In genomic region chr9:110226191-110226590, GRCm38 (mm10) we compare ENCODE assay signal across 29 mouse cellular contexts. TPM values are rescaled to one million over a fixed set of nuclear protein-coding genes. Genes with fewer than 3 reads are reported as not detected.
"Had no signal": no experiment of that assay in that cellular context is flagged by ENCODE, and none has a peak within 500 bp of the region (broad histone marks: within the 10 kb centered on the region; RNA-seq: fewer than 3 reads in every experiment).

No protein-coding gene starts in this region.

- H3K4me3 ChIP-seq: gastrocnemius, adult 2 months; heart, embryonic 10.5 days; heart, embryonic 12.5 days; hindbrain, embryonic 10.5 days; hindbrain, embryonic 12.5 days; intestine, embryonic 15.5 days; kidney, embryonic 15.5 days; limb, embryonic 13.5 days; limb, embryonic 15.5 days; liver, embryonic 12.5 days had no signal

- H3K9ac ChIP-seq: heart, embryonic 12.5 days; hindbrain, embryonic 12.5 days; hindbrain, embryonic 14.5 days; intestine, embryonic 15.5 days; kidney, embryonic 15.5 days; limb, embryonic 13.5 days; limb, embryonic 15.5 days; liver, embryonic 12.5 days; liver, embryonic 14.5 days had no signal

- H3K4me1 ChIP-seq: hindbrain, embryonic 10.5 days; hindbrain, embryonic 12.5 days; intestine, embryonic 15.5 days; kidney, embryonic 15.5 days; limb, embryonic 15.5 days; liver, embryonic 12.5 days had no signal

- H3K27me3 ChIP-seq: heart, embryonic 12.5 days; hindbrain, embryonic 12.5 days; intestine, embryonic 15.5 days; kidney, embryonic 15.5 days; limb, embryonic 13.5 days; limb, embryonic 15.5 days; liver, embryonic 12.5 days had no signal

- H3K27ac ChIP-seq: gastrocnemius, adult 2 months; heart, embryonic 10.5 days; hindbrain, embryonic 10.5 days; hindbrain, embryonic 12.5 days; hindbrain, embryonic 14.5 days; intestine, embryonic 15.5 days; kidney, embryonic 15.5 days; kidney, postnatal 0 days; limb, embryonic 13.5 days; limb, embryonic 15.5 days; liver, embryonic 12.5 days; liver, embryonic 14.5 days had no signal

- H3K9me3 ChIP-seq: heart, embryonic 10.5 days; heart, embryonic 12.5 days; hindbrain, embryonic 10.5 days; hindbrain, embryonic 12.5 days; intestine, embryonic 15.5 days; kidney, embryonic 15.5 days; limb, embryonic 13.5 days; limb, embryonic 15.5 days; liver, embryonic 12.5 days had no signal

- DNase-seq: gastrocnemius, adult 2 months; gastrocnemius, postnatal 10 days; gastrocnemius, postnatal 25 days; heart, adult 18-20 months; heart, postnatal 10 days; heart, postnatal 4 days; kidney, adult 18-20 months; kidney, adult 8-10 months; kidney, postnatal 14 days; kidney, postnatal 36 days; layer of hippocampus, adult 9-11 months; layer of hippocampus, postnatal 36 days; left cerebral cortex, postnatal 4 days had no signal

- H3K4me2 ChIP-seq: heart, embryonic 12.5 days; hindbrain, embryonic 12.5 days; hindbrain, embryonic 14.5 days; intestine, embryonic 15.5 days; kidney, embryonic 15.5 days; limb, embryonic 13.5 days; limb, embryonic 15.5 days; liver, embryonic 12.5 days had no signal

- ATAC-seq: hindbrain, embryonic 16.5 days; inflammation-experienced regulatory T-cells, adult 6 months; intestine, embryonic 15.5 days; intestine, postnatal 0 days; liver, embryonic 12.5 days had no signal

RNA-seq across cellular contexts. Expression of gene Cspg5, which starts 17.4 kb away (rescaled TPM):
- total RNA-seq: granulocyte monocyte progenitor cell, adult 5-6 weeks had no signal
